Mouse (Mus musculus): Measurements from ENCODE around the gene Foxj3. TPM values are rescaled to one million over a fixed set of nuclear protein-coding genes. Genes with fewer than 3 reads are reported as not detected.
A peak's percentile ranks its signal among the peaks of the same experiment; 100 is the strongest.

Gene Foxj3
- total and polyA plus RNA-seq, 2 experiments = 6.2 to 6.7 TPM

DNA sequence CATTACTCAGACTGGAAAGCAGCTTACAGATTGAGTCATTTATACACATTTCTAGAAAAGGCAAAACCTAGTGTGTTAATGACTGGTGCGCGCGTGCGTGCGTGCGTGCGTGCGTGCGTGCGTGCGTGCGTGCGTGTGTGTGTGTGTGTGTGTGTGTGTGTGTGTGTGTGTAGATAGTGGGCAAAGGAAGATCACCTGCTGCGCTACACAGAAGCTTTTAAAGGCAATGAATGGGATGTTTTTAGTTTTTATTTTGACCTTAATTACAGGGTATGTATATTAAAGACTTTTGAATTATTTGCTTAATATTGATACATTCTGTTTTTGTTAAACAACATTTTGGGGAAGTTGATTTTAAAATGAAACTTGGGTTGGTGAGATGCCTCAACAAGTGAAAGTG is 57.5 kb downstream of the Foxj3 start:
- H3K79me2 ChIP-seq (ENCODE audit: control insufficient read depth, insufficient read depth, low read length) = no peaks in the 10 kb centered on the region; the same call in 1 of the 2 replicates
- WGBS = 95% methylated on average over 14 of the region's 14 CpGs
- TF ChIP-seq POLR2A (IDR thresholded peaks at IDR 0.05; ENCODE audit: extremely low read depth, insufficient read depth, low read length) = no peak
- no peak for TF ChIP-seq CTCF (IDR thresholded peaks at IDR 0.05; ENCODE audit: low read depth, low read length)

DNA sequence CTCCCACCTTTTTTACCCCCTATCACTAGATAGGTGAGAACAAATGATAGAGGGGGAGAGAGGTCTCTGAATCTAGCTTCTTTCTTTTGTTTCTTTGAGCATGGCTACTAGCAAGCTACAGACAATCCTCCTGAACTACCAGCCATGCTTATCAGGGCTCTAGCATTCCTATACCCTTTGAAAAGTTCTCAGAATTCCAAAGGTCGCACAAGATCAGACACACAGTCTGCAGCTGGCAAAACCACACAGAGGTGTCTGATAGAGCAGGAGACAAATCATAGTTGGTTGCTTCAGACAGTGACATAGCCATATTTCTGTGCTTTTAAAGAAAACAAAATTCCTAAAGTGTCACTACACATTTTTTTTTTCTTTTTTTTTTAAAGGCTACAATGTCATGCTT is 62.8 kb downstream of the Foxj3 start:
- Histone ChIP-seq H3K79me2 (ENCODE audit: control insufficient read depth, insufficient read depth, low read length) (peaks cover 8% of the 10 kb centered on the region; the same call in 1 of the 2 replicates), H3K27ac (replicated peaks; ENCODE audit: insufficient read depth, low read depth, low read length) (no peak overlapping the region), H3K9ac (ENCODE audit: low read depth, low read length) (no peak overlapping the region), H3K4me3 (ENCODE audit: insufficient read depth, low read depth, low read length) (no peak overlapping the region), H3K27me3 (ENCODE audit: control insufficient read depth, insufficient read depth, low read length) (no peaks in the 10 kb centered on the region), H3K4me1 (ENCODE audit: control insufficient read depth, insufficient read depth, low read length) (peaks cover 3% of the 10 kb centered on the region; the same call in 1 of the 2 replicates), H3K36me3 (ENCODE audit: control insufficient read depth, insufficient read depth, low read length) (peaks cover 5% of the 10 kb centered on the region; the same call in 1 of the 2 replicates)
- WGBS = 24% methylated on average over 1 of the region's 1 CpGs
- no peak for TF ChIP-seq CTCF (IDR thresholded peaks at IDR 0.05; ENCODE audit: low read depth, low read length)
- TF ChIP-seq POLR2A (IDR thresholded peaks at IDR 0.05; ENCODE audit: extremely low read depth, insufficient read depth, low read length) = no peak
- DNase-seq (ENCODE audit: extremely low read depth, low read depth, low spot score) = peak; percentile 61

More for the DNA sequence above, 57.5 kb downstream of the Foxj3 start:
- Histone ChIP-seq H3K27ac (replicated peaks; ENCODE audit: insufficient read depth, low read depth, low read length) (no peak overlapping the region), H3K27me3 (ENCODE audit: control insufficient read depth, insufficient read depth, low read length) (no peaks in the 10 kb centered on the region), H3K4me1 (ENCODE audit: control insufficient read depth, insufficient read depth, low read length) (no peaks in the 10 kb centered on the region), H3K4me3 (ENCODE audit: insufficient read depth, low read depth, low read length) (no peak overlapping the region), H3K36me3 (ENCODE audit: control insufficient read depth, insufficient read depth, low read length) (no peaks in the 10 kb centered on the region), H3K9ac (ENCODE audit: low read depth, low read length) (no peak overlapping the region)
- no peak for DNase-seq (ENCODE audit: extremely low read depth, low read depth, low spot score)

DNA sequence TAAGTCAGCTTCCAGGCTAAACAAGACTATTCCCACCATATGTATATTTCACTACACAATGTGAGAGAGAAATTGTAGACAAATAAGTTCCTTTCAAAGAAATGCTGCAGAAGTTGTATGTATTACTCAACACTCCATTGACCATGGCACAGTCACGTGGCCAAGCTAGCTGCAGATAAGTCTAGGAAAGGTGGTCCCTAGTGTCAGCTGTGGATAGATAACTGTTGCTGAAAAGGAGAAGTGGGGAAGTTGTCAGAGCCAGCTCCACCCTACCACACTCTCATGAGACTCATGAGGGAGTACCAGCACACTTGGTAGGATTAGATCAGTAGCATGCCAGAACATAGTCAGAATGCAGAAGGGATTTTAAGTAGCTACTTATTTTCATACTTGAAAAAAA is 72.7 kb downstream of the Foxj3 start:
- H3K9ac ChIP-seq (ENCODE audit: low read depth, low read length) = no peak overlapping the region
- TF ChIP-seq CTCF (IDR thresholded peaks at IDR 0.05; ENCODE audit: low read depth, low read length) (no peak), POLR2A (IDR thresholded peaks at IDR 0.05; ENCODE audit: extremely low read depth, insufficient read depth, low read length) (no peak)
- H3K4me3 ChIP-seq (ENCODE audit: insufficient read depth, low read depth, low read length) = no peak overlapping the region
- H3K27me3 ChIP-seq (ENCODE audit: control insufficient read depth, insufficient read depth, low read length) = no peaks in the 10 kb centered on the region
- no peaks in the 10 kb centered on the region; the same call in 1 of the 2 replicates for H3K4me1 ChIP-seq (ENCODE audit: control insufficient read depth, insufficient read depth, low read length)
- H3K27ac ChIP-seq (replicated peaks; ENCODE audit: insufficient read depth, low read depth, low read length) = no peak overlapping the region
- H3K36me3 ChIP-seq (ENCODE audit: control insufficient read depth, insufficient read depth, low read length) = peaks cover 2% of the 10 kb centered on the region; the same call in 1 of the 2 replicates
- WGBS = 56% methylated on average over 1 of the region's 1 CpGs
- DNase-seq (ENCODE audit: extremely low read depth, low read depth, low spot score) = no peak
- H3K79me2 ChIP-seq (ENCODE audit: control insufficient read depth, insufficient read depth, low read length) = peaks cover 6% of the 10 kb centered on the region; the same call in 1 of the 2 replicates

DNA sequence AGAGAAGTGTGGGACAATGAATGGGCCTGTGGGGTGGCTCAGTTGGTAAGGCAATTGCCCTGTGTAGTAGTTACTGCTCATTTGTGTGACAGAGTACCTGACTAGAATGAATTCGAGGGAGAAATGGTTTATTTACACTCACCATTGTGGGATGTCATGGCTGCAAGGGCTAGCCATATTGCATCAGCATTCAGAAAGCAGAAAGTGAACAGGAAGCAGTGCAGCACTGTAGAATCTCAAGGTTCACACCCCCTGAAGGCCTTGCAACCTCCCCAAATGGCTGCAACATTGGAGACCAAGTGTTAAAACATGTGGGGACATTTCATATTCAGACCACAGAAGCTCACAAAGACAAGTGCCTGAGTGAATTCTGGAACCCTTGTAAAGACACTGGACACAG is 77.3 kb downstream of the Foxj3 start:
- H3K4me1 ChIP-seq (ENCODE audit: control insufficient read depth, insufficient read depth, low read length) = peaks cover 2% of the 10 kb centered on the region; the same call in 1 of the 2 replicates
- no peak overlapping the region for H3K4me3 ChIP-seq (ENCODE audit: insufficient read depth, low read depth, low read length)
- no peak for TF ChIP-seq POLR2A (IDR thresholded peaks at IDR 0.05; ENCODE audit: extremely low read depth, insufficient read depth, low read length)
- TF ChIP-seq CTCF (IDR thresholded peaks at IDR 0.05; ENCODE audit: low read depth, low read length) = no peak
- H3K27me3 ChIP-seq (ENCODE audit: control insufficient read depth, insufficient read depth, low read length) = no peaks in the 10 kb centered on the region
- no peak overlapping the region for H3K27ac ChIP-seq (replicated peaks; ENCODE audit: insufficient read depth, low read depth, low read length)
- no peak for DNase-seq (ENCODE audit: extremely low read depth, low read depth, low spot score)
- no peak overlapping the region for H3K9ac ChIP-seq (ENCODE audit: low read depth, low read length)
- H3K79me2 ChIP-seq (ENCODE audit: control insufficient read depth, insufficient read depth, low read length) = no peaks in the 10 kb centered on the region; the same call in 1 of the 2 replicates
- peaks cover 7% of the 10 kb centered on the region; the same call in 1 of the 2 replicates for H3K36me3 ChIP-seq (ENCODE audit: control insufficient read depth, insufficient read depth, low read length)
- WGBS = 16% methylated on average over 1 of the region's 1 CpGs

DNA sequence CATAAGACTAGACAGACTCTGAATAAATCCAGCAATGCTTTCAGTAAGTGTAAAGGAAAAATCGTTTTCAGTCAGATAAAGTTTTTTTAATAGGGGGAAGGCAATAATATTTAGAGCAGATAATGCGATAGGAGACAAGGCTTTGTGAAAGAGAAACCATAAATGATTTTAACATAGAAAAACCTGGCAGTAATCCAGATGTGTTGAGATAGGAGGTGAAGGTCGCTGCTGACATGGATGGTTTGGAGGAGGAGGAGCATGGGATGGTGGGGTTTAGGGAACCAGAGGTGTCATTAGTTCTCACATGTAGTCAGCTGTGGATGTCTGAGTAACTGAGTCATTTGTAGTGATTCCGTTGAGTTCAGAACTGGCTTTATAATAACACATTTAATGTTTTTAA is 77.9 kb downstream of the Foxj3 start:
- Histone ChIP-seq H3K4me1 (ENCODE audit: control insufficient read depth, insufficient read depth, low read length) (peaks cover 2% of the 10 kb centered on the region; the same call in 1 of the 2 replicates), H3K36me3 (ENCODE audit: control insufficient read depth, insufficient read depth, low read length) (peaks cover 11% of the 10 kb centered on the region; the same call in 1 of the 2 replicates), H3K4me3 (ENCODE audit: insufficient read depth, low read depth, low read length) (no peak overlapping the region), H3K9ac (ENCODE audit: low read depth, low read length) (no peak overlapping the region), H3K27me3 (ENCODE audit: control insufficient read depth, insufficient read depth, low read length) (no peaks in the 10 kb centered on the region), H3K79me2 (ENCODE audit: control insufficient read depth, insufficient read depth, low read length) (no peaks in the 10 kb centered on the region; the same call in 1 of the 2 replicates), H3K27ac (replicated peaks; ENCODE audit: insufficient read depth, low read depth, low read length) (no peak overlapping the region)
- TF ChIP-seq POLR2A (IDR thresholded peaks at IDR 0.05; ENCODE audit: extremely low read depth, insufficient read depth, low read length) = no peak
- TF ChIP-seq CTCF (IDR thresholded peaks at IDR 0.05; ENCODE audit: low read depth, low read length) = no peak
- 41% methylated on average over 4 of the region's 4 CpGs for WGBS
- no peak for DNase-seq (ENCODE audit: extremely low read depth, low read depth, low spot score)

DNA sequence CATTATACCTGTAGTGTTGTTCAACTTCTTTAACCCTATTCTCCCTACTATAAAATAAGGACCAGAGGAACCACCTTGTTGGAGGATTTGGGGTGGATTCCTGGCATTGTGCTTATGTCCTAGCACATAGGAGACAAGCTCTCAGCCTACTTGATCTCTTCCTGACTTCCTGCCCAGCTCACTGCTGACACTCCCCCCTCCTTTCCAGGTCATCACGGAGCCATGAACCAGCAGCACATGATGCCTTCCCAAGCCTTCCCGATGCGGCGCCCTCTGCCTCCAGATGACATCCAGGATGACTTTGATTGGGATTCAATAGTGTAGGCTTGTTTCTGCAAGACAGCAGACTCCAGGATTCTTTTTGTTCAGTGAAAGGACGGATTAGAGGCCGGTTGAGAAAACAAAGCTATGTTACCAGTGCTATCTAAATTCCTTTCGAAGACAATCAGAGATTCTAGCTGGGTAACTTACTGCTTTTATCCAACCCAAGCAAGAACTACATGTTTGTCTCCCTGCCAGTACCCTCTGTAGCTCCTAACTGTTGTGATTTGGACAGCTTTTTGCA is 89.4 kb downstream of the Foxj3 start:
- DNase-seq (ENCODE audit: extremely low read depth, low read depth, low spot score) = no peak
- H3K27ac ChIP-seq (replicated peaks; ENCODE audit: insufficient read depth, low read depth, low read length) = no peak overlapping the region
- H3K27me3 ChIP-seq (ENCODE audit: control insufficient read depth, insufficient read depth, low read length) = no peaks in the 10 kb centered on the region
- peaks cover under 1% of the 10 kb centered on the region; the same call in 1 of the 2 replicates for H3K4me1 ChIP-seq (ENCODE audit: control insufficient read depth, insufficient read depth, low read length)
- no peak overlapping the region for H3K4me3 ChIP-seq (ENCODE audit: insufficient read depth, low read depth, low read length)
- TF ChIP-seq CTCF (IDR thresholded peaks at IDR 0.05; ENCODE audit: low read depth, low read length) (no peak), POLR2A (IDR thresholded peaks at IDR 0.05; ENCODE audit: extremely low read depth, insufficient read depth, low read length) (no peak)
- no peak overlapping the region for H3K9ac ChIP-seq (ENCODE audit: low read depth, low read length)
- WGBS = 79% methylated on average over 7 of the region's 7 CpGs
- peaks cover 36% of the 10 kb centered on the region for H3K36me3 ChIP-seq (ENCODE audit: control insufficient read depth, insufficient read depth, low read length)
- no peaks in the 10 kb centered on the region for H3K79me2 ChIP-seq (ENCODE audit: control insufficient read depth, insufficient read depth, low read length)
